15 mouse cellular contexts compared by ENCODE assay signal in genomic region chr2:145260574-145260973, GRCm38 (mm10).
"Had no signal": no experiment of that assay in that cellular context is flagged by ENCODE, and none has a peak within 500 bp of the region (broad histone marks: within the 10 kb centered on the region; RNA-seq: fewer than 3 reads in every experiment).

No protein-coding gene starts in this region.

- H3K9me3 ChIP-seq: liver, embryonic 13.5 days; liver, embryonic 15.5 days; lung, embryonic 15.5 days; megakaryocyte, embryonic 14.5 days; midbrain, embryonic 13.5 days; midbrain, embryonic 15.5 days; neural tube, embryonic 13.5 days; neural tube, embryonic 15.5 days had no signal

- H3K27me3 ChIP-seq: liver, embryonic 13.5 days; liver, embryonic 15.5 days; lung, embryonic 15.5 days; megakaryocyte, embryonic 14.5 days; midbrain, embryonic 13.5 days; midbrain, embryonic 15.5 days; neural tube, embryonic 13.5 days; neural tube, embryonic 15.5 days had no signal

- H3K4me2 ChIP-seq: liver, embryonic 13.5 days; liver, embryonic 15.5 days; lung, embryonic 15.5 days; midbrain, embryonic 11.5 days; midbrain, embryonic 13.5 days; midbrain, embryonic 15.5 days; neural tube, embryonic 13.5 days; neural tube, embryonic 15.5 days had no signal

- DNase-seq: liver, embryonic 13.5 days; liver, postnatal 0 days; lung, adult 2 months; right cerebral cortex, postnatal 14 days; thymus, adult 18-20 months had no signal

- H3K9ac ChIP-seq: liver, embryonic 13.5 days; liver, embryonic 15.5 days; liver, postnatal 0 days; lung, embryonic 15.5 days; midbrain, embryonic 13.5 days; midbrain, embryonic 15.5 days; neural tube, embryonic 13.5 days; neural tube, embryonic 15.5 days had no signal

- ATAC-seq: liver, postnatal 0 days; lung, postnatal 0 days; midbrain, embryonic 13.5 days; midbrain, embryonic 15.5 days had no signal

- H3K4me1 ChIP-seq: liver, embryonic 13.5 days; liver, embryonic 15.5 days; midbrain, embryonic 13.5 days; midbrain, embryonic 15.5 days; neural tube, embryonic 13.5 days; neural tube, embryonic 15.5 days had no signal

- H3K27ac ChIP-seq: liver, embryonic 13.5 days; liver, embryonic 15.5 days; lung, embryonic 15.5 days; macrophage; midbrain, embryonic 13.5 days; midbrain, embryonic 15.5 days; neural tube, embryonic 13.5 days; neural tube, embryonic 15.5 days had no signal

- H3K4me3 ChIP-seq: liver, embryonic 13.5 days; liver, embryonic 15.5 days; lung, embryonic 15.5 days; megakaryocyte, embryonic 14.5 days; midbrain, embryonic 13.5 days; midbrain, embryonic 15.5 days; neural tube, embryonic 13.5 days; neural tube, embryonic 15.5 days had no signal

- H3K36me3 ChIP-seq: liver, embryonic 13.5 days; liver, embryonic 15.5 days; lung, embryonic 15.5 days; midbrain, embryonic 13.5 days; midbrain, embryonic 15.5 days; neural tube, embryonic 13.5 days; neural tube, embryonic 15.5 days had no signal
